Mouse (Mus musculus) testis, adult 2 months (tissue): Measurements from ENCODE around the gene Slc48a1.

Experiments
- CTCF ChIP-seq: fragments of 200-500 bp; IDR thresholded peaks from 2 replicates; pipeline ENCODE4 v1.5.1; 2012; ENCODE audit warnings: low read depth, mild to moderate bottlenecking, inconsistent platforms, low read length, moderate library complexity; ENCODE audit not compliant: control insufficient read depth, insufficient read depth, insufficient replicate concordance
- POLR2A ChIP-seq: fragments of 200-500 bp; IDR thresholded peaks from 2 replicates; pipeline ENCODE4 v1.6.1; 2012; ENCODE audit warnings: low read depth, mild to moderate bottlenecking, inconsistent platforms, low read length, moderate library complexity; ENCODE audit not compliant: control insufficient read depth

DNA sequence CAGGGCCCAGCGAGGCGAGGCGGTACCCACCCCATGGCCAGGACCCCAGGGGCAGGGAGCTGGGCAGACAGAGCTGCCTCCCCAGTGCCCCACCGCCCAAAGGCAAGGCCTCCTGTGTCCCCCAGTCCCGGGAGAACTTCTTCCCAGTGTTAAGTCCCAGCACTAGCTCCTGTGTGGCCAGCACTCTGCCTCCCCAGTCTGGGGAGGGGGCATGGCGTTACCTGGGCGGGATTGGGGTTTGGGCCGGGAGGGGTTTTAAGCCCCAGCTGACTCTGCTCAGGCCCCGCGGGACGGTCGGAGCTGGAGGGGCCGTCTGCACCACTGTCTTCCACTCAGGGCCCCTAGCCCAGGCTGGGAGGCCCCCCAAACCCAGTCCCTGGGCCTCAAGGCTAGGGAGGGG lies 22.5 kb downstream of the Slc48a1 start:
- no peak for TF ChIP-seq CTCF
- no peak for TF ChIP-seq POLR2A
